Mouse (Mus musculus): Measurements from ENCODE around the gene Acp4.
"Not testable (repeated sequence)": the region's sequence is repeated elsewhere in the genome, so short reads cannot be mapped to it uniquely, and the experiment has no call there.

Gene Acp4

GRCm38 (mm10) chr7:44257278-44257677, at the start of gene Acp4:
Gene Acp4 (minus strand): TSS chr7:44257378.
- no peak for DNase-seq (ENCODE audit: extremely low spot score)

GRCm38 (mm10) chr7:44306516-44307240, 49.5 kb upstream of the Acp4 start, which contains the start of gene Clec11a:
Gene Clec11a (minus strand): TSS chr7:44306902.
- DNase-seq (ENCODE audit: extremely low spot score) = no peak

- DNase-seq (ENCODE audit: extremely low spot score) = no peak
Measured at GRCm38 (mm10) chr7:44305686-44306085, 48.5 kb upstream of the Acp4 start.

GRCm38 (mm10) chr7:44304775-44305641, 47.8 kb upstream of the Acp4 start:
- peak; percentile 99 for DNase-seq (ENCODE audit: extremely low spot score)

- no peak for DNase-seq (ENCODE audit: extremely low spot score)
Measured at GRCm38 (mm10) chr7:44304463-44304774, 47.2 kb upstream of the Acp4 start.

- DNase-seq (ENCODE audit: extremely low spot score) = no peak
Measured at GRCm38 (mm10) chr7:44303346-44304340, 46.5 kb upstream of the Acp4 start.

- DNase-seq (ENCODE audit: extremely low spot score) = not testable (repeated sequence)
Measured at GRCm38 (mm10) chr7:44297501-44297900, 40.3 kb upstream of the Acp4 start.

- no peak for DNase-seq (ENCODE audit: extremely low spot score)
Measured at GRCm38 (mm10) chr7:44291418-44291817, 34.2 kb upstream of the Acp4 start.

- no peak for DNase-seq (ENCODE audit: extremely low spot score)
Measured at GRCm38 (mm10) chr7:44290986-44291385, 33.8 kb upstream of the Acp4 start.

- DNase-seq (ENCODE audit: extremely low spot score) = no peak
Measured at GRCm38 (mm10) chr7:44287760-44288159, 30.6 kb upstream of the Acp4 start.

- DNase-seq (ENCODE audit: extremely low spot score) = no peak
Measured at GRCm38 (mm10) chr7:44281586-44281985, 24.4 kb upstream of the Acp4 start.

- DNase-seq (ENCODE audit: extremely low spot score) = no peak
Measured at GRCm38 (mm10) chr7:44280959-44281358, 23.8 kb upstream of the Acp4 start.

- peak; percentile 35 for DNase-seq (ENCODE audit: extremely low spot score)
Measured at GRCm38 (mm10) chr7:44277250-44277622, 20.1 kb upstream of the Acp4 start.

GRCm38 (mm10) chr7:44276461-44277249, 19.5 kb upstream of the Acp4 start:
- no peak for DNase-seq (ENCODE audit: extremely low spot score)

- no peak for DNase-seq (ENCODE audit: extremely low spot score)
Measured at GRCm38 (mm10) chr7:44275546-44275945, 18.4 kb upstream of the Acp4 start.

- DNase-seq (ENCODE audit: extremely low spot score) = no peak
Measured at GRCm38 (mm10) chr7:44274096-44274495, 16.9 kb upstream of the Acp4 start.

- no peak for DNase-seq (ENCODE audit: extremely low spot score)
Measured at GRCm38 (mm10) chr7:44273446-44273845, 16.3 kb upstream of the Acp4 start.

GRCm38 (mm10) chr7:44272546-44272945, 15.4 kb upstream of the Acp4 start:
- DNase-seq (ENCODE audit: extremely low spot score) = no peak

- no peak for DNase-seq (ENCODE audit: extremely low spot score)
Measured at GRCm38 (mm10) chr7:44271309-44271708, 14.1 kb upstream of the Acp4 start.

GRCm38 (mm10) chr7:44269397-44269796, 12.2 kb upstream of the Acp4 start:
- DNase-seq (ENCODE audit: extremely low spot score) = no peak

- no peak for DNase-seq (ENCODE audit: extremely low spot score)
Measured at GRCm38 (mm10) chr7:44268117-44268516, 10.9 kb upstream of the Acp4 start.

All from embryo, embryonic 9.5 days (tissue).